Mouse (Mus musculus): ENCODE measurements around the gene Slc4a11. TPM values are rescaled to one million over a fixed set of nuclear protein-coding genes. Genes with fewer than 3 reads are reported as not detected.

Gene Slc4a11
- polyA plus RNA-seq, 1 experiment from 2014 or later = 0.59 TPM

Other genes starting within 250 kb of the Slc4a11 start
- 134 and 144 TPM in 2 replicates for gene Ptpra, start 247.2 kb downstream of the Slc4a11 start, polyA plus RNA-seq (2015; fragmentation: Nextera tagmentation; extraction: Ambion mirVana)
- 103 and 113 TPM in 2 replicates for gene Mrps26, start 133.8 kb downstream of the Slc4a11 start, polyA plus RNA-seq (2015; fragmentation: Nextera tagmentation; extraction: Ambion mirVana)
- 0.31 TPM in 1 of 2 replicates, not detected in the other for gene Oxt, start 121.3 kb downstream of the Slc4a11 start, polyA plus RNA-seq (2015; fragmentation: Nextera tagmentation; extraction: Ambion mirVana)
- gene Avp, start 115.0 kb downstream of the Slc4a11 start, polyA plus RNA-seq (2015; fragmentation: Nextera tagmentation; extraction: Ambion mirVana) = 2.4 TPM in 1 of 2 replicates, not detected in the other
- 9.7 and 10.8 TPM in 2 replicates for gene Fastkd5, start 67.5 kb downstream of the Slc4a11 start, polyA plus RNA-seq (2015; fragmentation: Nextera tagmentation; extraction: Ambion mirVana)
- gene Ubox5, start 67.5 kb downstream of the Slc4a11 start, polyA plus RNA-seq (2015; fragmentation: Nextera tagmentation; extraction: Ambion mirVana) = 8.9 and 9.9 TPM in 2 replicates
- gene Lzts3, start 54.7 kb downstream of the Slc4a11 start, polyA plus RNA-seq (2015; fragmentation: Nextera tagmentation; extraction: Ambion mirVana) = 21.1 and 21.2 TPM in 2 replicates
- 77.4 and 80.3 TPM in 2 replicates for gene Ddrgk1, start 32.9 kb downstream of the Slc4a11 start, polyA plus RNA-seq (2015; fragmentation: Nextera tagmentation; extraction: Ambion mirVana)
- 127 and 128 TPM in 2 replicates for gene Itpa, start 29.9 kb downstream of the Slc4a11 start, polyA plus RNA-seq (2015; fragmentation: Nextera tagmentation; extraction: Ambion mirVana)
- 78.7 and 92.5 TPM in 2 replicates for gene 4930402H24Rik, start 208.9 kb upstream of the Slc4a11 start, polyA plus RNA-seq (2015; fragmentation: Nextera tagmentation; extraction: Ambion mirVana)
- gene Atrn, start 209.0 kb upstream of the Slc4a11 start, polyA plus RNA-seq (2015; fragmentation: Nextera tagmentation; extraction: Ambion mirVana) = 12.0 and 13.1 TPM in 2 replicates

Measured in hindbrain, embryonic 16.5 days (tissue).